Mouse (Mus musculus): ENCODE measurements around the gene Hs6st2. TPM values are rescaled to one million over a fixed set of nuclear protein-coding genes. Genes with fewer than 3 reads are reported as not detected.

Hs6st2 gene
- polyA plus RNA-seq, 1 experiment, result 0.20 TPM

DNA sequence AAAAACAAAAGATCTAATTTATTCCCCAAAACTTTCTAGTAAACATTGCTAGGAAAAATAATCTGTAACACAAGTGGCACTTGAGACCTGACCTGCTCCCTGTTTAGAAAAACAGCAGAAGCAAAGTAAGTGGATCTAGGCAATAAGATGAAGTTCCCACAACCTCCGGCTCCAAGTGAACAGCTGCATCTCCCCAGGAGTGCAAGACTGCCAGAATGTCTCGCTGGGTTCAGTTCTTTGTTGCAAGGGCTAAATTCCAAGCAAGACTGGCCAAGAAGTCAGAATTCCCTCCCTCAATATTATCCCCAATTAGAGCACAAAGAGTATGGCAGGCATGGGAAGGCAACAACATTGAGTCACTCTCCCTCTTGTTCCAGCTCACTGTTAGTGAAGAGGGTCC is 23.4 kb downstream of the Hs6st2 start:
- no peaks in the 10 kb centered on the region for H3K36me3 ChIP-seq (ENCODE audit: control insufficient read depth, insufficient read depth)
- TF ChIP-seq USF1 (IDR thresholded peaks at IDR 0.05; ENCODE audit: low read depth), result no peak
- no peak for TF ChIP-seq MYOG (IDR thresholded peaks at IDR 0.05; ENCODE audit: control insufficient read depth, extremely low read depth, insufficient read length)
- no peak for TF ChIP-seq CTCF (IDR thresholded peaks at IDR 0.05; ENCODE audit: control insufficient read depth, insufficient read depth, insufficient read length)
- no peak for TF ChIP-seq MYOD1 (IDR thresholded peaks at IDR 0.05; ENCODE audit: control insufficient read depth, insufficient read length, low read depth)
- TF ChIP-seq CEBPB (IDR thresholded peaks at IDR 0.05; ENCODE audit: low read depth), result no peak
- TF ChIP-seq FOSL1 (IDR thresholded peaks at IDR 0.05; ENCODE audit: insufficient read depth, low read length, poor library complexity, severe bottlenecking), result no peak

DNA sequence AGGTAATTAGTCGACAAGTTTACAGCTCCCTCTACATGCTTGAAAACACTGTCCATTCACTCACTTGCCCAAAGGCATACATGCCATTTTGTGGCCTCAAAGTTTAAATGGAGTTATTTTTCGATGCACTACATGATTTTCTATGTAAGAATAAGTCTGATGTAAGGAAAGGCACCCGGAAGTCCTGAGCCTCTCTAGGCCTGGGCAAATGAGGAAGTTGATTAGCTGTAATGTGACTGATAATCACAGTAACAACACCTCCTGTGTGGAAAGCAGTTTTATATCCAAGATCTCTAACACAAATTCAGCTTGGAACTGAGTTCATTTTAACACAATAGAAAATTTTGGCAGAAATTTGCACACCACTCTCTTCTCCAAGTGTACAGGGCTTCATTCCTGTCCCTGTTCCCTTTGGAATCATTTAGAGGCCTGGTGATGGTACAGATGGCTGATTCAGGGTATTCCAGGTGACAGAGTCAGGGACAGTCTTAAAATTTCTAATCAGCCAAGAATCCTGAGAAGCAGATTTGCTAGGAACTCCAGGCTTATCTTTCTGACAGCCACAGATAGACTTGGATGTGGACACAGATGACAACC is 38.9 kb downstream of the Hs6st2 start:
- no peaks in the 10 kb centered on the region for H3K79me2 ChIP-seq (ENCODE audit: control insufficient read depth, insufficient read depth)
- H3ac ChIP-seq (ENCODE audit: control insufficient read depth, insufficient read length, low read depth), result no peak overlapping the region
- H3K4me3 ChIP-seq (ENCODE audit: insufficient read depth, poor library complexity, severe bottlenecking), result no peak overlapping the region
- no peaks in the 10 kb centered on the region for H3K27me3 ChIP-seq (ENCODE audit: control insufficient read depth, insufficient read depth, insufficient read length)
- no peaks in the 10 kb centered on the region for H3K79me3 ChIP-seq (ENCODE audit: low read depth)
- no peak for TF ChIP-seq MYOG (IDR thresholded peaks at IDR 0.05; ENCODE audit: control insufficient read depth, extremely low read depth, insufficient read length)
- no peak for TF ChIP-seq MAX (IDR thresholded peaks at IDR 0.05)
- no peak for TF ChIP-seq USF1 (IDR thresholded peaks at IDR 0.05; ENCODE audit: low read depth)
- no peak for TF ChIP-seq CEBPB (IDR thresholded peaks at IDR 0.05; ENCODE audit: low read depth)
- no peak for TF ChIP-seq MYOD1 (IDR thresholded peaks at IDR 0.05; ENCODE audit: control insufficient read depth, insufficient read length, low read depth)
- no peak for TF ChIP-seq CTCF (IDR thresholded peaks at IDR 0.05; ENCODE audit: control insufficient read depth, insufficient read depth, insufficient read length)
- TF ChIP-seq FOSL1 (IDR thresholded peaks at IDR 0.05; ENCODE audit: insufficient read depth, low read length, poor library complexity, severe bottlenecking), result no peak
- no peaks in the 10 kb centered on the region for H3K36me3 ChIP-seq (ENCODE audit: control insufficient read depth, insufficient read depth)

More for the DNA sequence above, 23.4 kb downstream of the Hs6st2 start:
- no peak overlapping the region for H3ac ChIP-seq (ENCODE audit: control insufficient read depth, insufficient read length, low read depth)
- no peaks in the 10 kb centered on the region for H3K27me3 ChIP-seq (ENCODE audit: control insufficient read depth, insufficient read depth, insufficient read length)
- H3K4me3 ChIP-seq (ENCODE audit: insufficient read depth, poor library complexity, severe bottlenecking), result no peak overlapping the region
- no peaks in the 10 kb centered on the region for H3K79me3 ChIP-seq (ENCODE audit: low read depth)
- H3K79me2 ChIP-seq (ENCODE audit: control insufficient read depth, insufficient read depth), result no peaks in the 10 kb centered on the region

DNA sequence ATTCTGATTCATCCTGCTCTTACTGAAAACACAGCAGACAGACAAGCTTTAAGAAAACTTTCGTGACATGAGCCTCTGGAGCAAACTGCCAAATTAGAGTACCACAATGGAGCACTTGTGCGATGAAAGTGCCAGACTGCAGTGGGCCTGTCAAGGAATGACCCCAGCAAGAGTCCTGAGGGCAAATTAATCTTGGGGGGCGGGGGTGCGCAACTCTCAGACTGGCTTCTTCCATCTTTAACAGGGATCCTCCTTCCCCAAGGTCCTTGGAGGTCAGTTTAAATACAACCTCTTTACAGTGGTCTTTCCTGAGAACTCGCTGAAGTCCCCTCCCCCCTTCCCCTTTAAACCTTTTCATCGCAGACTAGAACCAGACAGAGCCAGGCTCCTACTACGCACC is 45.9 kb downstream of the Hs6st2 start:
- no peaks in the 10 kb centered on the region for H3K27me3 ChIP-seq (ENCODE audit: control insufficient read depth, insufficient read depth, insufficient read length)
- H3ac ChIP-seq (ENCODE audit: control insufficient read depth, insufficient read length, low read depth), result no peak overlapping the region
- TF ChIP-seq CEBPB (IDR thresholded peaks at IDR 0.05; ENCODE audit: low read depth) (no peak), FOSL1 (IDR thresholded peaks at IDR 0.05; ENCODE audit: insufficient read depth, low read length, poor library complexity, severe bottlenecking) (no peak), MYOG (IDR thresholded peaks at IDR 0.05; ENCODE audit: control insufficient read depth, extremely low read depth, insufficient read length) (no peak), MYOD1 (IDR thresholded peaks at IDR 0.05; ENCODE audit: control insufficient read depth, insufficient read length, low read depth) (no peak), USF1 (IDR thresholded peaks at IDR 0.05; ENCODE audit: low read depth) (no peak), CTCF (IDR thresholded peaks at IDR 0.05; ENCODE audit: control insufficient read depth, insufficient read depth, insufficient read length) (no peak), MAX (IDR thresholded peaks at IDR 0.05) (no peak)
- H3K79me3 ChIP-seq (ENCODE audit: low read depth), result no peaks in the 10 kb centered on the region
- H3K79me2 ChIP-seq (ENCODE audit: control insufficient read depth, insufficient read depth), result no peaks in the 10 kb centered on the region
- no peaks in the 10 kb centered on the region for H3K36me3 ChIP-seq (ENCODE audit: control insufficient read depth, insufficient read depth)
- H3K4me3 ChIP-seq (ENCODE audit: insufficient read depth, poor library complexity, severe bottlenecking), result no peak overlapping the region

DNA sequence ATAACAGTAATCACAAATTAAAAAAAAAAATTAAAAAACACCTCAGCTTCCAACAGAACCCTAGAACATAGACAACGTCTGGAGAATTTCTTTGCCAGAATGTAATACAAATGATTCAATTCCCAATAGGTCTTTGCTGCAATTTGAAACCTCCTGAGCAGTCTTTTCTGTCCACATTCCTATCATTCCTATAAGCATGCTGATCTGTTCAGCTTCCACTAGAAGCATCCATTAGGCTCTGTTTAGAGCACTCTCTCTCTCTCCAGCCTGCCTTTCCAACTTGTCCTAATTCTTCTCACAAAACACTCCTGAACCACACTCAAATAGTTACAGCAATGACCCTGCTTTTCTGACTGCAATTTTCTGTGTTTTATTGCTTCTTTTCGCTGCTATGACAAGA is 50.3 kb downstream of the Hs6st2 start:
- TF ChIP-seq MYOG (IDR thresholded peaks at IDR 0.05; ENCODE audit: control insufficient read depth, extremely low read depth, insufficient read length) (no peak), USF1 (IDR thresholded peaks at IDR 0.05; ENCODE audit: low read depth) (no peak), FOSL1 (IDR thresholded peaks at IDR 0.05; ENCODE audit: insufficient read depth, low read length, poor library complexity, severe bottlenecking) (no peak)
- H3K36me3 ChIP-seq (ENCODE audit: control insufficient read depth, insufficient read depth), result no peaks in the 10 kb centered on the region
- no peaks in the 10 kb centered on the region for H3K79me3 ChIP-seq (ENCODE audit: low read depth)
- no peak overlapping the region for H3ac ChIP-seq (ENCODE audit: control insufficient read depth, insufficient read length, low read depth)
- no peaks in the 10 kb centered on the region for H3K79me2 ChIP-seq (ENCODE audit: control insufficient read depth, insufficient read depth)
- no peaks in the 10 kb centered on the region for H3K27me3 ChIP-seq (ENCODE audit: control insufficient read depth, insufficient read depth, insufficient read length)
- no peak overlapping the region for H3K4me3 ChIP-seq (ENCODE audit: insufficient read depth, poor library complexity, severe bottlenecking)

DNA sequence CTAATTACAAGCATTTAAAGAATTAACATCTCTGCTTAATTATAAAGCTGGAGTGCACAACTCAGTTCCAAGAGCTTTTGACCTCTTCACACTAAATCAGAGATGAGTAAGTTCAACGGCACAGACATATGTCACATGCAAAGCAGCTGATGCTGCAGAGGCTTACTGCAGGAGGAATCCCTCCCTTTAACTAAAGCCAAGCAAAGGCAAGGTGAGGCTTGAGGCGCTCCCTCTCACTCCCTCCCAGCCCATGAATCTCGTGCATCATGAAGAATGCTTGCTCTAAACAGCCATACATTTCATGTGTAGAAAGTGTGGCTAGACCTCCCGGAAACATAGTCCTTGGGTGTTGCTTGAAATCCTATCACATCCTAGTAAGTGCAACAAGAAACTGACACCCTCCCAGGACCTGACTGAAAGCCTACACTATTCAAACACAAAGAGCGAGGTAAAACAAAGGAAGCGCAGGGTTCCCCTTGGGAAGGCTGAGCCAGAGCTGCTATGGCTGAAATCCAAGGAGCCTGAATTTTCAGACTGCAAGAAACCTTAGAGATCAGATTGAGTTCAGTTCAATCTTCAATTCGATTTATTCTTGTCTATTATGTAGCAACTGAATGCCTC is 67.2 kb downstream of the Hs6st2 start:
- no peak for TF ChIP-seq CEBPB (IDR thresholded peaks at IDR 0.05; ENCODE audit: low read depth)
- TF ChIP-seq MAX (IDR thresholded peaks at IDR 0.05), result no peak
- TF ChIP-seq MYOD1 (IDR thresholded peaks at IDR 0.05; ENCODE audit: control insufficient read depth, insufficient read length, low read depth), result no peak
- no peak for TF ChIP-seq MYOG (IDR thresholded peaks at IDR 0.05; ENCODE audit: control insufficient read depth, extremely low read depth, insufficient read length)
- no peak for TF ChIP-seq FOSL1 (IDR thresholded peaks at IDR 0.05; ENCODE audit: insufficient read depth, low read length, poor library complexity, severe bottlenecking)
- no peak for TF ChIP-seq USF1 (IDR thresholded peaks at IDR 0.05; ENCODE audit: low read depth)
- TF ChIP-seq CTCF (IDR thresholded peaks at IDR 0.05; ENCODE audit: control insufficient read depth, insufficient read depth, insufficient read length), result no peak
- no peaks in the 10 kb centered on the region for H3K79me2 ChIP-seq (ENCODE audit: control insufficient read depth, insufficient read depth)
- no peaks in the 10 kb centered on the region for H3K79me3 ChIP-seq (ENCODE audit: low read depth)

More for the DNA sequence above, 67.2 kb downstream of the Hs6st2 start:
- H3K36me3 ChIP-seq (ENCODE audit: control insufficient read depth, insufficient read depth), result no peaks in the 10 kb centered on the region
- H3K4me3 ChIP-seq (ENCODE audit: insufficient read depth, poor library complexity, severe bottlenecking), result no peak overlapping the region
- no peaks in the 10 kb centered on the region for H3K27me3 ChIP-seq (ENCODE audit: control insufficient read depth, insufficient read depth, insufficient read length)
- no peak overlapping the region for H3ac ChIP-seq (ENCODE audit: control insufficient read depth, insufficient read length, low read depth)

Data from C2C12 (cell line).